Mouse (Mus musculus): ENCODE measurements around the gene Cdh23. TPM values are rescaled to one million over a fixed set of nuclear protein-coding genes. Genes with fewer than 3 reads are reported as not detected.

Gene Cdh23
- total and polyA plus RNA-seq, 2 experiments from 2014 or later: 0.23 TPM

DNA sequence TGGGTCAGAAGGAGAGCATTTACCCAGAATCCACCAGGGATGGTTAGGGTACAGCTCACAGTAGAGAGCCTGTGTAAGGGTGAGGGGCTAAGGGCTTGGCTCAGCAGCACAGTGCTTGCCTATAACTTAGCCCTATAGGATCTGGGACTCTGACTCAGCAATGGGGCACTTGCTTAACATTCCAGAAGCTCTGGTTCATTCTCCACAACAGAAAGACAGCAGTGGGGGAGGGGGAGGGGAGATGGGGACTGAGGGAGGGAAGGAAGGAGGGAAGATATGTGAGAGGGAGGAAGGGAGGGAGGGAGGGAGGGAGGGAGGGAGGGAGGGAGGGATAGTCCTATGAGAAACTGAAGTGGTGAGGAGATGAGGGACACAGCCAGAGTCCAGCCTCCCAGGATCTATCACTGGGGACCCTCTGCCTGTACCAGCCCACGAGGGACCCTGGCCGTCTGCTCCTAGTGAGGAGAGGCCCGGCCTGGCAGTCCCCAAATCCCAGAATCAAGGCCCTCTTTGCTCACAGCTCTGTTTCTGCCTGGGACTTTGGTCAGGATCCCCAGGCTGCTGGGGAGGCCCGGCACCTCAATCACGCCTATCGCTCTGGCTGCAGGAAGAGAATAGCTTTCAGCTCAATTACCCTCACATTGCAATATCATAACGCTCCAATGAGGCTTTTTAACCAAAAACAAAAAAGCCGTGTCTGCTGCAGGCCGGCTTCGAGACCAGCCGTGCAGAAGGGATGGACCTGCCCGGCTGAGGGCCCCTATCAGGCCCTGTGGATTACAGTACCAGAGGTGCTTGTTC is 117.4 kb downstream of the Cdh23 start:
- ATAC-seq (ENCODE audit: insufficient read depth, low read depth): no peak
- no peak for DNase-seq (ENCODE audit: low spot score)
- no peak overlapping the region for H3K4me3 ChIP-seq (ENCODE audit: low read depth, low read length)

DNA sequence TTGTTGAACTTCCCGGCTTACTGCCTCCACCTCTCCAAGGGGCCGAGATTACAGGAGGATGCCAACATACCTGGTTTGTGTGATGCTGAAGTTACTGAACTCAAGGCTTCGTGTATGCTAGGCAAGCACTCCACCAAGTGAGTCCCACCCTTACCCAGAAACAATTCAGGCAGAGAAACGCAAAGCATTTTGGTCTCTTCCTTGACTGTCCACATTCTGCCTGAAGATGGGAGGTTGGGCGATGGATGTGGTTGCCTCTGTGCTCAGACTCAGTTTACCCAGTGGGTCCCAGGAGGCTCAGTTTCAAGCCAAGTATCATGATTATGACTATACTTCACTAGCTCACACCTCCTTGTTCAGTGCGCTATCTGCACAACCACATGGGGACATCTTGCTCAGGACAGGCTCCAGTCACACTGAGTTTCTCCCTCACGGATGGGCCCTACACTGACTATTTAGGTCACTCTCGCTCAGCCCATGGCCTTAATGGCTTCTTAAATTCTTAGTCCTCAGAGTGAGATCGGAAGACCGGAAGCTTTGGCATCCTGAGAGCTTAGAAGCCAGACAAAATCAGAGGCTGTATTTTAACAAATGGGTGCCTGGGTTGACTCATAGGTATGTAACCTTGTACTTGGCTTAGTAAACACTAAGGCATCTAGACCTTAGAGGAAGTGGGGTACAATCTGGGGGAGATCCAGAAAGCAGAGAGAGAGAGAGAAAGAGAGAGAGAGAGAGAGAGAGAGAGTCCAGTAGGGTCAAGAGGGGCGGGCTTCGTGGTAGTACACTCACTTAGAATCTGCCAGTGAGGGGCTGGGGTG is 118.2 kb downstream of the Cdh23 start:
- Histone ChIP-seq H3K27me3 (ENCODE audit: control insufficient read depth, insufficient read depth, low read length) (no peaks in the 10 kb centered on the region), H3K27ac (ENCODE audit: low read depth) (no peak overlapping the region), H3K36me3 (replicated peaks; ENCODE audit: control insufficient read depth, insufficient read depth, low read length) (no peaks in the 10 kb centered on the region), H3K9ac (replicated peaks; ENCODE audit: low read depth, low read length) (no peak overlapping the region), H3K4me2 (ENCODE audit: low read depth, low read length) (no peak overlapping the region), H3K4me3 (ENCODE audit: low read depth, low read length) (no peak overlapping the region), H3K9me3 (replicated peaks; ENCODE audit: control insufficient read depth, low read length) (no peaks in the 10 kb centered on the region), H3K4me1 (ENCODE audit: control insufficient read depth, insufficient read depth) (no peaks in the 10 kb centered on the region)
- 76% methylated on average over 12 of the region's 12 CpGs for WGBS
- ATAC-seq (ENCODE audit: insufficient read depth, low read depth) (no peak), DNase-seq (ENCODE audit: low spot score) (no peak)
- TF ChIP-seq CTCF (IDR thresholded peaks at IDR 0.05; ENCODE audit: low read depth): no peak
- TF ChIP-seq EP300 (IDR thresholded peaks at IDR 0.05; ENCODE audit: low read depth): no peak

More for the DNA sequence above, 117.4 kb downstream of the Cdh23 start:
- Histone ChIP-seq H3K36me3 (replicated peaks; ENCODE audit: control insufficient read depth, insufficient read depth, low read length) (no peaks in the 10 kb centered on the region), H3K9me3 (replicated peaks; ENCODE audit: control insufficient read depth, low read length) (no peaks in the 10 kb centered on the region), H3K4me1 (ENCODE audit: control insufficient read depth, insufficient read depth) (no peaks in the 10 kb centered on the region), H3K9ac (replicated peaks; ENCODE audit: low read depth, low read length) (no peak overlapping the region), H3K4me2 (ENCODE audit: low read depth, low read length) (no peak overlapping the region), H3K27me3 (ENCODE audit: control insufficient read depth, insufficient read depth, low read length) (no peaks in the 10 kb centered on the region), H3K27ac (ENCODE audit: low read depth) (no peak overlapping the region)
- TF ChIP-seq EP300 (IDR thresholded peaks at IDR 0.05; ENCODE audit: low read depth): no peak
- no peak for TF ChIP-seq CTCF (IDR thresholded peaks at IDR 0.05; ENCODE audit: low read depth)
- WGBS: 85% methylated on average over 12 of the region's 12 CpGs

DNA sequence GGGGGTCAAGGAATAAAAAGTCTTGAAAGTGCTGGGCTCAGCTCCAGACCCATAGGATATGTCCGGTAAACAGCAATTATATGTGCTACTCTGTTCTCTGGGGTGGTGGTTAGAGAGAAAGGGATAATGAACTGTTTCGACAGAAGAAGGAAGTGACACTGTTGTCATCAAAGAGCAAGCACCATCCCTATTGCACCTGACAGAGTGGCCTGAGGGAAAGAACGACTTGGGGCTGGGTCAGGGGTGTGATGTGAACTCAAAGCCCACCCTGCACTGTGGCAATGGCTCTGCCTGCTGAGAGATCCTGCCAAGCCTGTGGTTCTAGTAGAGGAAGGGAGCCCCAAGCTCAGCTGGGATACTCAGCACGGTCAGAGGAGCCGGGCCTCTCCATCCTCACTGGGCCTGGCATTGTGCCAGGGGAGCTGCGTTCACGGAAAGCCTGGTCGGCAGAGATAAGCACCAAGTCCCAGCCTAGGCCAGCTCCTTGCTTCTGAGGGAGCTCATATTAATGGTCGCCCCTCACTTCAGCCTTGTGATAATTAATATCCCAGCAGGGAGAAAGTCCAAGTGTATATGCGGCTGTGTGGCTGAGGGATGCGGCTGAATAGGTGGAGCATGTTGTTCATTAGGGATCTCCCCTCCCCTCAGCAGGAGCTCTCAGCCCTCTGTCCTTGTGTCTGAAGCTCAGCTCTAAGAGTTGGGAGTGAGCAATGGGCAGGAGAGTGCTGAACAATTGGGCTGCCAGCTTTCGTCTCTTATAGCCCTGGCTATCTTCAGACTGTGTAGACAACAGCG is 119.0 kb downstream of the Cdh23 start:
- DNase-seq (ENCODE audit: low spot score): peak; percentile 55
- Histone ChIP-seq H3K9ac (replicated peaks; ENCODE audit: low read depth, low read length) (no peak overlapping the region), H3K36me3 (replicated peaks; ENCODE audit: control insufficient read depth, insufficient read depth, low read length) (no peaks in the 10 kb centered on the region), H3K4me2 (ENCODE audit: low read depth, low read length) (no peak overlapping the region), H3K4me3 (ENCODE audit: low read depth, low read length) (no peak overlapping the region), H3K27ac (ENCODE audit: low read depth) (no peak overlapping the region), H3K27me3 (ENCODE audit: control insufficient read depth, insufficient read depth, low read length) (no peaks in the 10 kb centered on the region), H3K4me1 (ENCODE audit: control insufficient read depth, insufficient read depth) (no peaks in the 10 kb centered on the region), H3K9me3 (replicated peaks; ENCODE audit: control insufficient read depth, low read length) (no peaks in the 10 kb centered on the region)
- peak; percentile 86 for ATAC-seq (ENCODE audit: insufficient read depth, low read depth)
- 20% methylated on average over 13 of the region's 13 CpGs for WGBS
- TF ChIP-seq CTCF (IDR thresholded peaks at IDR 0.05; ENCODE audit: low read depth) (no peak), EP300 (IDR thresholded peaks at IDR 0.05; ENCODE audit: low read depth) (peak; percentile 59; the same call in 1 of the 2 replicates)

DNA sequence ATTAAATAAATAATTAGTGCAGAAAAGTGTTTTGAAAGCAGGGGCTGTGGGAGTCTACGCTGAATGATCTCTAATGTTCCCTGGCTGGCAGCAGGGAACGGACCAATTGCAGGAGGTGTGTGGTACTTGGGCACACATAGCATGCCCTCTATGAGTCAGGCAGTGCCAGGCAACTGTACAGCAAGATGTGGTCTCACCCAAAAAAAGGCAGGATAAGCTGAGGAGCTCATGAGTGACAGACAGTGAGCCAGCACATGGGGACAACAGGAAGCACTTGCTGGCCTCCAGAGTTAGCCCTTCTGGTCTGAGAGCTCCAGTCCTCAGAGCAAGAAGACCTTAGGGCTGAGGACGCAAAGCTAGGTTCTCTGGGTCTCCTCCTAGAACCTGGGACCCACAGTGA is 121.4 kb downstream of the Cdh23 start:
- H3K4me1 ChIP-seq (ENCODE audit: control insufficient read depth, insufficient read depth): no peaks in the 10 kb centered on the region
- 87% methylated on average over 3 of the region's 3 CpGs for WGBS
- no peak for DNase-seq (ENCODE audit: low spot score)

DNA sequence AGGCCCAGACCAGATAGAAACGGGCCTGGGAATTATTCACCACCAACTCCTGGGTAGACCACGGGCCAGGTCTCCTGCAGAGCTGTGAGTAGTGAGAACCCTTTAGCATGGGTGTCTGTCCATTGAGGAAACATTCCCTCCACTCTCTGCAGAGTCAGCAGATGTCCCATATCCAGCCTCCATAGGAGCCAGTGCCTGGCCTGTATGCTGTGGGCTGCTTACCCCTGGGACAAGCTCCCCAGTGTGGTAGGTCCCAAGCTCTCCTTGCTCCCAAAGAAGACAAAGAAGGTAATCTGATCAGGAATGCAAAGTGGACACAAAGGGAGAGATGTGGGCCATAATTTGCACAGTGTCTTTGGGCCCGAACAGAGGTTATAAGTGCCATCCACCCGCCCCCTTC is 124.8 kb downstream of the Cdh23 start:
- H3K4me1 ChIP-seq (ENCODE audit: control insufficient read depth, insufficient read depth): no peaks in the 10 kb centered on the region
- H3K27ac ChIP-seq (ENCODE audit: low read depth): no peak overlapping the region
- no peaks in the 10 kb centered on the region for H3K9me3 ChIP-seq (replicated peaks; ENCODE audit: control insufficient read depth, low read length)
- no peak overlapping the region for H3K9ac ChIP-seq (replicated peaks; ENCODE audit: low read depth, low read length)
- peaks cover 10% of the 10 kb centered on the region; the same call in 1 of the 2 replicates for H3K27me3 ChIP-seq (ENCODE audit: control insufficient read depth, insufficient read depth, low read length)
- TF ChIP-seq EP300 (IDR thresholded peaks at IDR 0.05; ENCODE audit: low read depth) (no peak), CTCF (IDR thresholded peaks at IDR 0.05; ENCODE audit: low read depth) (no peak)
- H3K36me3 ChIP-seq (replicated peaks; ENCODE audit: control insufficient read depth, insufficient read depth, low read length): no peaks in the 10 kb centered on the region
- H3K4me3 ChIP-seq (ENCODE audit: low read depth, low read length): no peak overlapping the region
- ATAC-seq (ENCODE audit: insufficient read depth, low read depth) (no peak), DNase-seq (ENCODE audit: low spot score) (no peak)
- WGBS: 73% methylated on average over 4 of the region's 4 CpGs
- no peak overlapping the region for H3K4me2 ChIP-seq (ENCODE audit: low read depth, low read length)

More for the DNA sequence above, 121.4 kb downstream of the Cdh23 start:
- Histone ChIP-seq H3K36me3 (replicated peaks; ENCODE audit: control insufficient read depth, insufficient read depth, low read length) (no peaks in the 10 kb centered on the region), H3K9ac (replicated peaks; ENCODE audit: low read depth, low read length) (no peak overlapping the region), H3K4me2 (ENCODE audit: low read depth, low read length) (no peak overlapping the region), H3K9me3 (replicated peaks; ENCODE audit: control insufficient read depth, low read length) (no peaks in the 10 kb centered on the region), H3K27ac (ENCODE audit: low read depth) (no peak overlapping the region), H3K27me3 (ENCODE audit: control insufficient read depth, insufficient read depth, low read length) (no peaks in the 10 kb centered on the region), H3K4me3 (ENCODE audit: low read depth, low read length) (no peak overlapping the region)
- TF ChIP-seq EP300 (IDR thresholded peaks at IDR 0.05; ENCODE audit: low read depth): no peak
- no peak for TF ChIP-seq CTCF (IDR thresholded peaks at IDR 0.05; ENCODE audit: low read depth)
- no peak for ATAC-seq (ENCODE audit: insufficient read depth, low read depth)

Data from heart, postnatal 0 days (tissue).